Mouse (Mus musculus) heart, adult 2 months (tissue): ENCODE data around the gene Tmem138. TPM values are rescaled to one million over a fixed set of nuclear protein-coding genes. Genes with fewer than 3 reads are reported as not detected.

Source experiments
- DNase-seq, 2 experiments: peaks; one replicate each; pipeline ENCODE4 v3.0.0; 2021
- H3K27ac ChIP-seq: fragments of 200-600 bp; 2 replicates; pipeline ENCODE4 v1.8.1; 2022
- H3K27me3 ChIP-seq: fragments of 200-500 bp; 2 replicates; pipeline ENCODE4 v1.6.1; 2012; ENCODE audit warnings: mild to moderate bottlenecking, low read length, inconsistent platforms, mixed read lengths; ENCODE audit not compliant: control insufficient read depth, insufficient read depth
- H3K36me3 ChIP-seq: fragments of 200-500 bp; 2 replicates; pipeline ENCODE4 v1.6.1; 2012; ENCODE audit warnings: low read length, inconsistent platforms; ENCODE audit not compliant: control insufficient read depth, insufficient read depth
- H3K4me1 ChIP-seq: fragments of 200-500 bp; 2 replicates; pipeline ENCODE4 v1.6.1; 2011; ENCODE audit warnings: low read length; ENCODE audit not compliant: control insufficient read depth, insufficient read depth
- H3K4me3 ChIP-seq: fragments of 200-600 bp; 2 replicates; pipeline ENCODE4 v1.8.1; 2022
- H3K79me2 ChIP-seq: fragments of 200-500 bp; replicated peaks from 2 replicates; pipeline ENCODE4 v1.6.1; 2012; ENCODE audit warnings: mild to moderate bottlenecking, inconsistent platforms, low read length, moderate library complexity, mixed read lengths; ENCODE audit not compliant: control insufficient read depth, insufficient read depth
- H3K9ac ChIP-seq: fragments of 200-500 bp; 2 replicates; pipeline ENCODE4 v1.6.1; 2012; ENCODE audit warnings: low read depth, mild to moderate bottlenecking, control low read depth, inconsistent platforms, low read length, mixed read lengths
- CTCF ChIP-seq: fragments of 200-600 bp; IDR thresholded peaks from 2 replicates; pipeline ENCODE4 v1.8.1; 2022; ENCODE audit warnings: antibody characterized with exemption, mild to moderate bottlenecking, moderate library complexity
- EP300 ChIP-seq: fragments of 200-500 bp; IDR thresholded peaks from 2 replicates; pipeline ENCODE4 v1.6.1; 2011; ENCODE audit warnings: low read depth, low read length, control low read depth; ENCODE audit not compliant: insufficient read depth
- POLR2A ChIP-seq: fragments of 200-500 bp; IDR thresholded peaks from 2 replicates; pipeline ENCODE4 v1.6.1; 2011; ENCODE audit warnings: mild to moderate bottlenecking, low read depth, low read length, control low read depth; ENCODE audit not compliant: insufficient read depth
- WGBS: fragments of 180-500 bp; shearing (Covaris S2); methylation state at CpG from one replicate; pipeline ENCODE4 v1.1.7; 2018; 5-methylcytosine and 5-hydroxymethylcytosine counted together
- intact Hi-C: fragments of 180-260 bp; cut with DNase I; formaldehyde crosslinking; loops from one replicate; pipeline ENCODE4 v1.15.1; 2025
- polyA plus RNA-seq: library from polyadenylated mRNA; depleted of rRNA; stranded (reverse); fragments of >200 nt; gene quantifications from 2 replicates; pipeline ENCODE4 v1.2.3, GENCODE M21; 2012
- total RNA-seq, 2 experiments: library from RNA; stranded (reverse); gene quantifications; 2 replicates each; pipeline ENCODE4 v1.2.3; 2021

Gene Tmem138
- total and polyA plus RNA-seq, 3 experiments: 1.9 to 6.2 (median 2.7) TPM

GRCm38 (mm10) chr19:10591659-10592377 is 14.7 kb upstream of the Tmem138 start:
- TF ChIP-seq POLR2A (no peak), CTCF (no peak), EP300 (no peak)

GRCm38 (mm10) chr19:10590301-10590700 is 13.1 kb upstream of the Tmem138 start:
- no peak for DNase-seq
- intact Hi-C loops: no loop called here

More at GRCm38 (mm10) chr19:10591659-10592377, 14.7 kb upstream of the Tmem138 start:
- Histone ChIP-seq H3K4me1 (no peaks in the 10 kb centered on the region), H3K9ac (no peak overlapping the region), H3K36me3 (no peaks in the 10 kb centered on the region), H3K4me3 (no peak overlapping the region), H3K27me3 (no peaks in the 10 kb centered on the region), H3K79me2 (no peaks in the 10 kb centered on the region), H3K27ac (no peak overlapping the region)
- intact Hi-C loops: no loop called here
- WGBS: 91% methylated on average over 6 of the region's 6 CpGs
- DNase-seq: no peak

GRCm38 (mm10) chr19:10589127-10589857 is 12.1 kb upstream of the Tmem138 start:
- no peak for DNase-seq
- Histone ChIP-seq H3K4me3 (no peak overlapping the region), H3K27ac (no peak overlapping the region), H3K36me3 (no peaks in the 10 kb centered on the region), H3K9ac (no peak overlapping the region), H3K4me1 (no peaks in the 10 kb centered on the region), H3K79me2 (no peaks in the 10 kb centered on the region), H3K27me3 (no peaks in the 10 kb centered on the region)
- intact Hi-C loops: no loop called here
- TF ChIP-seq CTCF (no peak), POLR2A (no peak), EP300 (no peak)
- 61% methylated on average over 5 of the region's 5 CpGs for WGBS

More at GRCm38 (mm10) chr19:10590301-10590700, 13.1 kb upstream of the Tmem138 start:
- TF ChIP-seq CTCF: no peak
- no peak for TF ChIP-seq EP300
- no peak for TF ChIP-seq POLR2A
- Histone ChIP-seq H3K79me2 (no peaks in the 10 kb centered on the region), H3K36me3 (no peaks in the 10 kb centered on the region), H3K4me1 (no peaks in the 10 kb centered on the region), H3K27me3 (no peaks in the 10 kb centered on the region), H3K27ac (no peak overlapping the region), H3K4me3 (no peak overlapping the region), H3K9ac (no peak overlapping the region)
- 76% methylated on average over 3 of the region's 3 CpGs for WGBS

- no peaks in the 10 kb centered on the region for H3K36me3 ChIP-seq
- H3K27me3 ChIP-seq: no peaks in the 10 kb centered on the region
- H3K4me1 ChIP-seq: no peaks in the 10 kb centered on the region
- H3K27ac ChIP-seq: no peak overlapping the region
- 93% methylated on average over 8 of the region's 8 CpGs for WGBS
- intact Hi-C loops: no loop called here
- no peak overlapping the region for H3K4me3 ChIP-seq
- no peak for DNase-seq
- no peaks in the 10 kb centered on the region for H3K79me2 ChIP-seq
- H3K9ac ChIP-seq: no peak overlapping the region
- no peak for TF ChIP-seq EP300
- TF ChIP-seq POLR2A: no peak
- TF ChIP-seq CTCF: no peak
Observed at GRCm38 (mm10) chr19:10587231-10587630, 10.1 kb upstream of the Tmem138 start.

GRCm38 (mm10) chr19:10585112-10585511 is 8.0 kb upstream of the Tmem138 start:
- Histone ChIP-seq H3K9ac (no peak overlapping the region), H3K36me3 (no peaks in the 10 kb centered on the region), H3K27me3 (no peaks in the 10 kb centered on the region), H3K79me2 (no peaks in the 10 kb centered on the region), H3K27ac (no peak overlapping the region), H3K4me1 (no peaks in the 10 kb centered on the region), H3K4me3 (no peak overlapping the region)
- intact Hi-C loops: no loop called here
- no peak for TF ChIP-seq POLR2A
- TF ChIP-seq EP300: no peak
- no peak for TF ChIP-seq CTCF
- WGBS: 92% methylated on average over 8 of the region's 8 CpGs
- peak in 1 of 2 experiments; percentile 42 for DNase-seq
